Mouse (Mus musculus) myocyte (in vitro differentiated cells): ENCODE results near the gene Pcare.

Experiments used
- CEBPB ChIP-seq: IDR thresholded peaks from 2 replicates; pipeline ENCODE4 v1.6.1; 2011; ENCODE audit warnings: mild to moderate bottlenecking, moderate library complexity; ENCODE audit not compliant: poor library complexity, insufficient read depth, severe bottlenecking
- E2F4 ChIP-seq: IDR thresholded peaks from one replicate; pipeline ENCODE4 v1.6.1; 2011; ENCODE audit warnings: mild to moderate bottlenecking, control low read depth, moderate library complexity; ENCODE audit not compliant: insufficient read depth
- MAX ChIP-seq: IDR thresholded peaks from one replicate; pipeline ENCODE4 v1.6.1; 2011; ENCODE audit warnings: low read depth, mild to moderate bottlenecking, control low read depth
- MYOD1 ChIP-seq, 3 experiments: IDR thresholded peaks; one replicate each; pipeline ENCODE4 v1.6.1; 2011; ENCODE audit warnings: control low read depth in 2 of 3, low read depth in 2 of 3, mild to moderate bottlenecking in 2 of 3, moderate library complexity in 1 of 3; ENCODE audit not compliant: insufficient read length in 2 of 3, control insufficient read depth in 1 of 3
- MYOG ChIP-seq, 3 experiments: IDR thresholded peaks; one replicate each; pipeline ENCODE4 v1.6.1; 2011; ENCODE audit warnings: control low read depth in 2 of 3, low read depth in 2 of 3, mild to moderate bottlenecking in 2 of 3; ENCODE audit not compliant: insufficient read length in 2 of 3, control insufficient read depth in 1 of 3, insufficient read depth in 1 of 3
- POLR2A ChIP-seq: IDR thresholded peaks from one replicate; pipeline ENCODE4 v1.6.1; 2011; ENCODE audit warnings: low read depth, mild to moderate bottlenecking, control low read depth, moderate library complexity; ENCODE audit not compliant: insufficient read length
- POLR2AphosphoS2 ChIP-seq: IDR thresholded peaks from one replicate; pipeline ENCODE4 v1.6.1; 2011; ENCODE audit warnings: low read depth, control low read depth; ENCODE audit not compliant: insufficient read length
- TCF12 ChIP-seq: IDR thresholded peaks from one replicate; pipeline ENCODE4 v1.6.1; 2011; ENCODE audit warnings: mild to moderate bottlenecking, control low read depth; ENCODE audit not compliant: poor library complexity, insufficient read depth, severe bottlenecking
- TCF3 ChIP-seq: IDR thresholded peaks from one replicate; pipeline ENCODE4 v1.6.1; 2011; ENCODE audit warnings: low read depth, control low read depth; ENCODE audit not compliant: insufficient read length
- USF1 ChIP-seq: IDR thresholded peaks from one replicate; pipeline ENCODE4 v1.6.1; 2011; ENCODE audit warnings: low read depth, mild to moderate bottlenecking, control low read depth, moderate library complexity

DNA sequence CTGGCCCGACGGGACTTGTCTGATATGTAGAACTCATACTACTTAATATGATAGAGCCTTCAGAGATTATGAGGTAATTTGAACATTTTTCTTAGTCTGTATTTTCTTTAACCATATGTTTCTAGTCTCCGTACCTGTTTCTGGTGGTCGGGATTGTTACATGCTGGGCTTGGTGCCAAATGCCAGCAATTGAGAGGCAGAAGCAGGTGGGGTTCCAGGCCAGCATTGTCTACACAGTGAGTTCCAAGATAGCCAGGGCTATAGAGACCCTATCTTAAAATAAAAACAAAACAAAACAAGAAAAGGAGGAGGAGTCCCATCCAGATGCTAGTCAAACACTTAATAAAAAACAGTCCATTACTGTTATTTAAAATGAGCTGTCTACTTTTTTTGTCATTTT lies 38.9 kb upstream of the Pcare start:
- no peak for TF ChIP-seq POLR2AphosphoS2
- TF ChIP-seq MAX: no peak
- no peak for TF ChIP-seq TCF12
- TF ChIP-seq POLR2A: no peak
- no peak for TF ChIP-seq MYOG (IDR thresholded peaks at IDR 0.05; ENCODE audit: control insufficient read depth in 1 of 3, insufficient read depth in 1 of 3, insufficient read length in 2 of 3, low read depth in 2 of 3)
- TF ChIP-seq USF1: no peak
- no peak for TF ChIP-seq E2F4
- TF ChIP-seq CEBPB: no peak
- no peak for TF ChIP-seq TCF3
- TF ChIP-seq MYOD1 (IDR thresholded peaks at IDR 0.05; ENCODE audit: control insufficient read depth in 1 of 3, insufficient read length in 2 of 3, low read depth in 2 of 3): peak in 2 of 3 experiments; percentile 71 to 83
